Mouse (Mus musculus): ENCODE data around the gene Sptbn1. TPM values are rescaled to one million over a fixed set of nuclear protein-coding genes. Genes with fewer than 3 reads are reported as not detected.

The Sptbn1 gene
- polyA plus RNA-seq, 1 experiment from 2014 or later, result 59.4 TPM

- Histone ChIP-seq H3K9me3 (no peaks in the 10 kb centered on the region), H3K4me1 (no peaks in the 10 kb centered on the region), H3K4me3 (no peak overlapping the region), H3K27ac (no peak overlapping the region), H3K36me3 (replicated peaks) (peaks cover 96% of the 10 kb centered on the region), H3K27me3 (ENCODE audit: poor library complexity, severe bottlenecking) (no peaks in the 10 kb centered on the region)
- no peak for DNase-seq (ENCODE audit: extremely low spot score, low spot score)
- WGBS, result 92% methylated on average over 2 of the region's 2 CpGs
Measured at GRCm38 (mm10) chr11:30113631-30114030, 154.3 kb downstream of the Sptbn1 start.

- Histone ChIP-seq H3K9me3 (no peaks in the 10 kb centered on the region), H3K27me3 (ENCODE audit: poor library complexity, severe bottlenecking) (no peaks in the 10 kb centered on the region), H3K36me3 (replicated peaks) (peaks cover 90% of the 10 kb centered on the region), H3K4me1 (no peaks in the 10 kb centered on the region), H3K4me3 (no peak overlapping the region), H3K27ac (no peak overlapping the region)
- no peak for DNase-seq (ENCODE audit: extremely low spot score, low spot score)
- WGBS, result 91% methylated on average over 7 of the region's 7 CpGs
Measured at GRCm38 (mm10) chr11:30110634-30111033, 157.3 kb downstream of the Sptbn1 start.

- no peaks in the 10 kb centered on the region for H3K4me1 ChIP-seq
- no peaks in the 10 kb centered on the region for H3K27me3 ChIP-seq (ENCODE audit: poor library complexity, severe bottlenecking)
- no peaks in the 10 kb centered on the region for H3K9me3 ChIP-seq
- DNase-seq (ENCODE audit: extremely low spot score, low spot score), result no peak
- H3K4me3 ChIP-seq, result no peak overlapping the region
- H3K27ac ChIP-seq, result no peak overlapping the region
- 93% methylated on average over 10 of the region's 10 CpGs for WGBS
- H3K36me3 ChIP-seq (replicated peaks), result peaks cover 90% of the 10 kb centered on the region
Measured at GRCm38 (mm10) chr11:30104177-30104576, 163.8 kb downstream of the Sptbn1 start.

GRCm38 (mm10) chr11:30102594-30102993, 165.4 kb downstream of the Sptbn1 start:
- no peaks in the 10 kb centered on the region for H3K4me1 ChIP-seq
- H3K27ac ChIP-seq, result no peak overlapping the region
- H3K27me3 ChIP-seq (ENCODE audit: poor library complexity, severe bottlenecking), result no peaks in the 10 kb centered on the region
- DNase-seq (ENCODE audit: extremely low spot score, low spot score), result no peak
- H3K9me3 ChIP-seq, result no peaks in the 10 kb centered on the region
- H3K4me3 ChIP-seq, result no peak overlapping the region
- H3K36me3 ChIP-seq (replicated peaks), result peaks cover 88% of the 10 kb centered on the region
- 89% methylated on average over 2 of the region's 2 CpGs for WGBS

- no peaks in the 10 kb centered on the region for H3K27me3 ChIP-seq (ENCODE audit: poor library complexity, severe bottlenecking)
- no peaks in the 10 kb centered on the region for H3K4me1 ChIP-seq
- no peak for DNase-seq (ENCODE audit: extremely low spot score, low spot score)
- no peak overlapping the region for H3K4me3 ChIP-seq
- H3K9me3 ChIP-seq, result no peaks in the 10 kb centered on the region
- no peak overlapping the region for H3K27ac ChIP-seq
- H3K36me3 ChIP-seq (replicated peaks), result peaks cover 94% of the 10 kb centered on the region
- 95% methylated on average over 1 of the region's 1 CpGs for WGBS
Measured at GRCm38 (mm10) chr11:30101796-30102195, 166.2 kb downstream of the Sptbn1 start.

- 88% methylated on average over 2 of the region's 2 CpGs for WGBS
- H3K4me1 ChIP-seq, result no peaks in the 10 kb centered on the region
- H3K4me3 ChIP-seq, result no peak overlapping the region
- DNase-seq (ENCODE audit: extremely low spot score, low spot score), result no peak
- H3K27me3 ChIP-seq (ENCODE audit: poor library complexity, severe bottlenecking), result no peaks in the 10 kb centered on the region
- H3K27ac ChIP-seq, result no peak overlapping the region
- H3K9me3 ChIP-seq, result no peaks in the 10 kb centered on the region
- peaks cover 91% of the 10 kb centered on the region for H3K36me3 ChIP-seq (replicated peaks)
Measured at GRCm38 (mm10) chr11:30101162-30101561, 166.8 kb downstream of the Sptbn1 start.

- 93% methylated on average over 6 of the region's 6 CpGs for WGBS
- Histone ChIP-seq H3K36me3 (replicated peaks) (peaks cover 79% of the 10 kb centered on the region), H3K27me3 (ENCODE audit: poor library complexity, severe bottlenecking) (no peaks in the 10 kb centered on the region), H3K4me1 (no peaks in the 10 kb centered on the region), H3K27ac (no peak overlapping the region), H3K9me3 (no peaks in the 10 kb centered on the region), H3K4me3 (no peak overlapping the region)
- DNase-seq (ENCODE audit: extremely low spot score, low spot score), result no peak
Measured at GRCm38 (mm10) chr11:30099916-30100315, 168.1 kb downstream of the Sptbn1 start.

GRCm38 (mm10) chr11:30095212-30095773, 172.7 kb downstream of the Sptbn1 start:
- no peaks in the 10 kb centered on the region for H3K4me1 ChIP-seq
- no peak overlapping the region for H3K4me3 ChIP-seq
- 89% methylated on average over 6 of the region's 6 CpGs for WGBS
- H3K27ac ChIP-seq, result no peak overlapping the region
- no peaks in the 10 kb centered on the region for H3K9me3 ChIP-seq
- no peaks in the 10 kb centered on the region for H3K27me3 ChIP-seq (ENCODE audit: poor library complexity, severe bottlenecking)
- H3K36me3 ChIP-seq (replicated peaks), result peaks cover 35% of the 10 kb centered on the region
- DNase-seq (ENCODE audit: extremely low spot score, low spot score), result no peak

- no peak for DNase-seq (ENCODE audit: extremely low spot score, low spot score)
Measured at GRCm38 (mm10) chr11:30091892-30092291, 176.1 kb downstream of the Sptbn1 start.

GRCm38 (mm10) chr11:30085114-30085513, 182.9 kb downstream of the Sptbn1 start:
- no peaks in the 10 kb centered on the region for H3K9me3 ChIP-seq
- H3K27me3 ChIP-seq (ENCODE audit: poor library complexity, severe bottlenecking), result no peaks in the 10 kb centered on the region
- no peaks in the 10 kb centered on the region for H3K36me3 ChIP-seq (replicated peaks)
- DNase-seq (ENCODE audit: extremely low spot score, low spot score), result no peak
- H3K4me1 ChIP-seq, result no peaks in the 10 kb centered on the region
- H3K27ac ChIP-seq, result no peak overlapping the region
- no peak overlapping the region for H3K4me3 ChIP-seq

More at GRCm38 (mm10) chr11:30091892-30092291, 176.1 kb downstream of the Sptbn1 start:
- Histone ChIP-seq H3K27ac (no peak overlapping the region), H3K9me3 (no peaks in the 10 kb centered on the region), H3K4me3 (no peak overlapping the region), H3K27me3 (ENCODE audit: poor library complexity, severe bottlenecking) (no peaks in the 10 kb centered on the region), H3K36me3 (replicated peaks) (peaks cover 5% of the 10 kb centered on the region; the same call in 1 of the 2 replicates), H3K4me1 (no peaks in the 10 kb centered on the region)
- WGBS, result 57% methylated on average over 4 of the region's 4 CpGs

- 61% methylated on average over 8 of the region's 8 CpGs for WGBS
- no peak overlapping the region for H3K27ac ChIP-seq
- no peaks in the 10 kb centered on the region for H3K4me1 ChIP-seq
- no peaks in the 10 kb centered on the region for H3K9me3 ChIP-seq
- H3K36me3 ChIP-seq (replicated peaks), result no peaks in the 10 kb centered on the region
- DNase-seq (ENCODE audit: extremely low spot score, low spot score), result no peak
- no peaks in the 10 kb centered on the region for H3K27me3 ChIP-seq (ENCODE audit: poor library complexity, severe bottlenecking)
- no peak overlapping the region for H3K4me3 ChIP-seq
Measured at GRCm38 (mm10) chr11:30057299-30057698, 210.7 kb downstream of the Sptbn1 start.
